Comparison of ENCODE assay signal across 15 mouse cellular contexts in the genomic region with DNA sequence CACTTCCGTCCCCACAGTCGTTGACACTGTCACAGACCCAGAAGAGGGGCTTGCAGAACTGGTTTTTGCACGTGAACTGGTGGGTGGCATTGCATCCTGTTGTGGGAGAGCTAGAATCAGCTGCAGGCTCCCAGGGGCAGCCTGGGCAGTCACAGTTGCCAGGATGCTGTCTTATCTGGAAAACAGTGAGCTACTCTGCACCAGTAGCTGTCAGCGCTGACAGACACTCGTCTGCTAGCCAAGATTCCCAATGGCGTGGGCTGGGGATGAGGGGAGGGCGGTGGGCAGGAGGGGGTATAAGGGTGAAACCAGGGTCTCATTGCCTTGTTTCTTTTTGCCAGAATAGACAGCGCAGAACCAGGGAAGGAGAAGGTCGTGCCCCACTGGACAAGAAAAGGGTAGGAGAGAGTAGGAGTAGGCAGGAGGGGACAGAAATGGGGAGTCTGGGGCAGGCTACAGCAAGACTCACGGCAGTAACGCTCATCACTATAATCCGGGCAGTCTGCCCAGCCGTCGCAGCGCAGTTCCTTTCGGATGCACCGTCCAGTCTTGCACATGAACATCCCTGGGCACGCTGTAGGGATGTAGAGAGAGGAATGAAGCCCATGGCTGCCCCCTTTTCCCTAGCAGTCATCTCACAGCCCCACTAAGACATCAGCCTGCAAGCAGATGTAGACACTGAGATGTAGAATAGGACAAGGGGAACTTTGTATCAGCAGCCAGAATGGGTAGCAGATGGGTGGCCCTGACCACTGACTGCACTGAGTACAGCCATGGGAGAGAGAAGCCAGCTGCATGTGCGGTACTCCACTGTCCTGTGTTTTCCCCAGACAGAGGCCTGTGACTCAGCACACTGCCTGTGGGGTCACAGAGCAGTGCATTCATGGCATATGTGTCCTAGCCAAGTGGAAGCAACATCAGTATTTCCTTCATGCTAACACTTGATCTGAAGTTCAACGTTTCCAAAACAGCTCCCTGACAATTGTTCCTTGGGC. TPM values are rescaled to one million over a fixed set of nuclear protein-coding genes. Genes with fewer than 3 reads are reported as not detected.
DNase-seq lines count a peak whose midpoint lies in the region; ATAC-seq and TF ChIP-seq lines count a peak whose summit lies in the region.
"Had no signal": no experiment of that assay in that cellular context is flagged by ENCODE, and none has a peak within 500 bp of the region (broad histone marks: within the 10 kb centered on the region; RNA-seq: fewer than 3 reads in every experiment).

No protein-coding gene starts in this region.

- H3K4me2 ChIP-seq in heart, embryonic 13.5 days = peak overlapping the region; percentile 33
- no peak overlapping the region for H3K4me2 ChIP-seq in heart, embryonic 12.5 days
- H3K4me2 ChIP-seq in stomach, embryonic 16.5 days (ENCODE audit: low read depth, low read length) = no peak overlapping the region
- H3K4me2 ChIP-seq: embryonic facial prominence, embryonic 15.5 days; liver, embryonic 15.5 days; neural tube, embryonic 12.5 days had no signal

- H3K9me3 ChIP-seq in heart, embryonic 13.5 days = no peaks in the 10 kb centered on the region
- H3K9me3 ChIP-seq in heart, embryonic 12.5 days (replicated peaks) = no peaks in the 10 kb centered on the region
- H3K9me3 ChIP-seq in stomach, embryonic 16.5 days (replicated peaks; ENCODE audit: control insufficient read depth, low read length) = no peaks in the 10 kb centered on the region
- H3K9me3 ChIP-seq: embryonic facial prominence, embryonic 15.5 days; liver, embryonic 15.5 days; midbrain, embryonic 10.5 days; neural tube, embryonic 12.5 days had no signal

- TF ChIP-seq CTCF in layer of hippocampus, adult 2 months (conservative IDR thresholded peaks at IDR 0.05) = no peak

- DNase-seq in layer of hippocampus, adult 2 months (ENCODE audit: low spot score in 2 of 2) = no peak
- no peak for DNase-seq in layer of hippocampus, postnatal 25 days (ENCODE audit: extremely low spot score in 1 of 2, low spot score in 1 of 2)
- peak; percentile 39 for DNase-seq in lung, postnatal 10 days
- no peak for DNase-seq in lung, postnatal 36 days
- DNase-seq: cerebellum, postnatal 36 days; thymus, postnatal 36 days had no signal

- peaks cover 4% of the 10 kb centered on the region for H3K27me3 ChIP-seq in heart, embryonic 13.5 days (replicated peaks)
- H3K27me3 ChIP-seq in heart, embryonic 12.5 days (replicated peaks) = 0 out of 2 replicates have a peak, but pooled peaks cover 4% of the 10 kb centered on the region
- no peaks in the 10 kb centered on the region for H3K27me3 ChIP-seq in stomach, embryonic 16.5 days (ENCODE audit: control insufficient read depth, insufficient read depth, low read length)
- H3K27me3 ChIP-seq: embryonic facial prominence, embryonic 15.5 days; liver, embryonic 15.5 days; neural tube, embryonic 12.5 days had no signal

- peaks cover 13% of the 10 kb centered on the region for H3K4me1 ChIP-seq in heart, embryonic 13.5 days
- peaks cover 9% of the 10 kb centered on the region for H3K4me1 ChIP-seq in heart, embryonic 12.5 days (replicated peaks)
- no peaks in the 10 kb centered on the region for H3K4me1 ChIP-seq in stomach, embryonic 16.5 days (ENCODE audit: control insufficient read depth, insufficient read depth, low read length)
- H3K4me1 ChIP-seq: embryonic facial prominence, embryonic 15.5 days; liver, embryonic 15.5 days; neural tube, embryonic 12.5 days had no signal

- 56% methylated on average over 20 of the region's 20 CpGs for WGBS in heart, embryonic 13.5 days
- 59% methylated on average over 20 of the region's 20 CpGs for WGBS in heart, embryonic 12.5 days
- 76% methylated on average over 20 of the region's 20 CpGs for WGBS in stomach, embryonic 16.5 days

- no peak for ATAC-seq in heart, embryonic 13.5 days (ENCODE audit: extremely low read depth, insufficient number of reproducible peaks, low FRiP score, low TSS enrichment)
- ATAC-seq in heart, embryonic 12.5 days (ENCODE audit: insufficient number of reproducible peaks, low FRiP score) = no peak; the same call in 1 of the 2 replicates
- ATAC-seq in stomach, embryonic 16.5 days (ENCODE audit: insufficient read depth, low FRiP score) = 0 out of 2 replicates have a peak, but pooled peaks have one; percentile 33
- ATAC-seq: CD4-positive, CD25-positive, alpha-beta regulatory T cell, adult 4 months; intestine, embryonic 16.5 days had no signal

- H3K4me3 ChIP-seq in heart, embryonic 13.5 days = no peak overlapping the region
- H3K4me3 ChIP-seq in heart, embryonic 12.5 days = no peak overlapping the region
- no peak overlapping the region for H3K4me3 ChIP-seq in layer of hippocampus, adult 2 months
- H3K4me3 ChIP-seq in stomach, embryonic 16.5 days (replicated peaks; ENCODE audit: low read length) = no peak overlapping the region
- H3K4me3 ChIP-seq: embryonic facial prominence, embryonic 15.5 days; liver, embryonic 15.5 days; midbrain, embryonic 10.5 days; neural tube, embryonic 12.5 days had no signal

- H3K27ac ChIP-seq in heart, embryonic 13.5 days (replicated peaks) = no peak overlapping the region
- no peak overlapping the region for H3K27ac ChIP-seq in heart, embryonic 12.5 days (ENCODE audit: poor library complexity, severe bottlenecking)
- peak overlapping the region; percentile 39; the same call in 1 of the 2 replicates for H3K27ac ChIP-seq in layer of hippocampus, adult 2 months
- no peak overlapping the region for H3K27ac ChIP-seq in stomach, embryonic 16.5 days (ENCODE audit: low read length)
- H3K27ac ChIP-seq: embryonic facial prominence, embryonic 15.5 days; liver, embryonic 15.5 days; midbrain, embryonic 10.5 days; neural tube, embryonic 12.5 days had no signal

- no peaks in the 10 kb centered on the region for H3K36me3 ChIP-seq in heart, embryonic 13.5 days
- H3K36me3 ChIP-seq in heart, embryonic 12.5 days = no peaks in the 10 kb centered on the region
- H3K36me3 ChIP-seq in stomach, embryonic 16.5 days (ENCODE audit: control insufficient read depth, insufficient read depth, low read length) = peaks cover 6% of the 10 kb centered on the region; the same call in 1 of the 2 replicates
- H3K36me3 ChIP-seq: embryonic facial prominence, embryonic 15.5 days; liver, embryonic 15.5 days; midbrain, embryonic 10.5 days; neural tube, embryonic 12.5 days had no signal

- H3K9ac ChIP-seq in heart, embryonic 13.5 days = peak overlapping the region; percentile 28
- no peak overlapping the region for H3K9ac ChIP-seq in heart, embryonic 12.5 days
- H3K9ac ChIP-seq in stomach, embryonic 16.5 days (ENCODE audit: low read length) = no peak overlapping the region
- H3K9ac ChIP-seq: embryonic facial prominence, embryonic 15.5 days; liver, embryonic 15.5 days; neural tube, embryonic 12.5 days had no signal

RNA-seq across cellular contexts. Expression of gene St14, which starts 34.3 kb away (rescaled TPM):
- 2.5 and 2.9 TPM in 2 replicates for polyA plus RNA-seq in heart, embryonic 13.5 days (2015; fragmentation: Nextera tagmentation; extraction: Ambion mirVana)
- 1.3 and 1.5 TPM in 2 replicates for polyA plus RNA-seq in heart, embryonic 12.5 days (2016; fragmentation: Nextera tagmentation; extraction: Ambion mirVana)
- total RNA-seq in layer of hippocampus, adult 2 months (2021) = under 1 TPM; 0.61 to 0.79 TPM
- 1 to 10 TPM in 1 of 2 experiments, under 1 TPM in 1; 0.54 to 1.1 TPM for total RNA-seq in layer of hippocampus, postnatal 25 days (2021)
- 77.9 and 96.3 TPM in 2 replicates for polyA plus RNA-seq in stomach, embryonic 16.5 days (2015; fragmentation: Nextera tagmentation; extraction: Ambion mirVana)

Comparison
In these comparisons a context has a peak if more than half of its experiments do, and no peak if none do; other contexts are left out.
1. RNA of gene St14, which starts 34.3 kb away (polyA plus RNA-seq): 77.9 to 96.3 TPM in stomach, embryonic 16.5 days; 2.5 to 2.9 TPM in heart, embryonic 13.5 days and 1.3 to 1.5 TPM in heart, embryonic 12.5 days; every median in the first group is over 10 times any median in the second.